Mouse (Mus musculus) CH12.LX (cell line): ENCODE measurements around the gene Rab19. TPM values are rescaled to one million over a fixed set of nuclear protein-coding genes. Genes with fewer than 3 reads are reported as not detected.

Source experiments
- DNase-seq: peaks from one replicate; pipeline ENCODE4 v3.0.0-alpha.2; 2013; ENCODE audit errors: extremely low read depth
- H3K27ac ChIP-seq: 2 replicates; pipeline ENCODE4 v1.5.1; 2012; ENCODE audit warnings: low read depth, mild to moderate bottlenecking, control low read depth, moderate library complexity; ENCODE audit not compliant: insufficient read depth
- H3K27me3 ChIP-seq: replicated peaks from 2 replicates; pipeline ENCODE3; 2012; ENCODE audit warnings: inconsistent platforms
- H3K36me3 ChIP-seq, 2 experiments: replicated peaks in 1 of 2; 2 replicates each; pipeline versions ENCODE3 to v1.6.1; 2012; ENCODE audit warnings: inconsistent platforms in 1 of 2, low read length in 1 of 2, mild to moderate bottlenecking in 1 of 2, mixed read lengths in 1 of 2, moderate library complexity in 1 of 2; ENCODE audit not compliant: control insufficient read depth in 1 of 2, insufficient read depth in 1 of 2
- H3K4me1 ChIP-seq, 2 experiments: 2 replicates each; pipeline ENCODE4 v1.6.1; 2012; ENCODE audit warnings: inconsistent platforms in 1 of 2, moderate library complexity in 1 of 2; ENCODE audit not compliant: insufficient read depth in 2 of 2, control insufficient read depth in 1 of 2
- H3K4me2 ChIP-seq: 2 replicates; pipeline ENCODE4 v1.6.1; 2012; ENCODE audit warnings: low read depth, mild to moderate bottlenecking, control low read depth; ENCODE audit not compliant: poor library complexity, insufficient read depth, severe bottlenecking
- H3K4me3 ChIP-seq, 3 experiments: fragments of 150-350 bp in 1 of 3; sonication (generic) in 1 of 3; replicated peaks in 1 of 3; 2 replicates each; pipeline versions ENCODE3 to v1.5.1; 2011 to 2012; ENCODE audit warnings: low read depth in 2 of 3, low read length in 2 of 3, mild to moderate bottlenecking in 2 of 3, moderate library complexity in 2 of 3, control low read depth in 1 of 3, improper control_type of control experiment in 1 of 3, inconsistent platforms in 1 of 3, mixed read lengths in 1 of 3; ENCODE audit not compliant: poor library complexity in 1 of 3
- H3K79me2 ChIP-seq: replicated peaks from 2 replicates; pipeline ENCODE4 v1.6.1; 2012; ENCODE audit warnings: mild to moderate bottlenecking, moderate library complexity; ENCODE audit not compliant: control insufficient read depth, poor library complexity, insufficient read depth, severe bottlenecking; ENCODE audit errors: extremely low read depth
- H3K9ac ChIP-seq: 2 replicates; pipeline ENCODE4 v1.6.1; 2012; ENCODE audit warnings: low read depth, mild to moderate bottlenecking, control low read depth, moderate library complexity; ENCODE audit not compliant: insufficient read depth
- H3K9me3 ChIP-seq: replicated peaks from 2 replicates; pipeline ENCODE3; 2012; ENCODE audit warnings: low read length, inconsistent platforms, mixed read lengths
- BHLHE40 ChIP-seq: IDR thresholded peaks from 2 replicates; pipeline ENCODE4 v1.6.1; 2011; ENCODE audit warnings: mild to moderate bottlenecking, low read depth, low read length, improper control_type of control experiment
- CHD2 ChIP-seq: IDR thresholded peaks from 2 replicates; pipeline ENCODE4 v1.6.1; 2011; ENCODE audit warnings: low read length, improper control_type of control experiment
- CTCF ChIP-seq, 2 experiments: IDR thresholded peaks in 1 of 2; conservative IDR thresholded peaks in 1 of 2; 2 replicates each; pipeline ENCODE4 v1.5.1; 2011 to 2012; ENCODE audit warnings: low read depth in 2 of 2, low read length in 2 of 2, improper control_type of control experiment in 1 of 2, inconsistent platforms in 1 of 2, mild to moderate bottlenecking in 1 of 2, moderate library complexity in 1 of 2
- EP300 ChIP-seq: IDR thresholded peaks from 2 replicates; pipeline ENCODE4 v1.6.1; 2011; ENCODE audit warnings: low read length, improper control_type of control experiment
- JUN ChIP-seq: IDR thresholded peaks from 2 replicates; pipeline ENCODE4 v1.6.1; 2011; ENCODE audit warnings: low read depth, mild to moderate bottlenecking, low read length, improper control_type of control experiment, moderate library complexity; ENCODE audit not compliant: insufficient read depth
- KAT2A ChIP-seq: IDR thresholded peaks from 2 replicates; pipeline ENCODE4 v1.6.1; 2012; ENCODE audit warnings: low read length, improper control_type of control experiment, inconsistent platforms; ENCODE audit not compliant: insufficient replicate concordance
- MYC ChIP-seq: IDR thresholded peaks from 2 replicates; pipeline ENCODE4 v1.6.1; 2011; ENCODE audit warnings: low read depth, mild to moderate bottlenecking, improper control_type of control experiment, low read length
- SMC3 ChIP-seq: IDR thresholded peaks from 2 replicates; pipeline ENCODE4 v1.6.1; 2011; ENCODE audit warnings: low read depth, low read length, improper control_type of control experiment
- TBP ChIP-seq: conservative IDR thresholded peaks from 2 replicates; pipeline ENCODE4 v1.6.1; 2011; ENCODE audit warnings: low read depth, low read length, improper control_type of control experiment
- UBTF ChIP-seq: IDR thresholded peaks from 2 replicates; pipeline ENCODE4 v1.6.1; 2012; ENCODE audit warnings: low read depth, mild to moderate bottlenecking, inconsistent platforms, low read length, improper control_type of control experiment, moderate library complexity
- USF1 ChIP-seq: IDR thresholded peaks from 2 replicates; pipeline ENCODE4 v1.6.1; 2014; ENCODE audit warnings: low read depth, mild to moderate bottlenecking, inconsistent platforms, low read length, improper control_type of control experiment
- dilution Hi-C: fragments of 300-500 bp; cut with MboI; formaldehyde crosslinking; loops from 2 replicates; pipeline ENCODE4 v1.14.3; 2020; ENCODE audit warnings: low sequenced_read_pairs; ENCODE audit not compliant: extremely low pct_unique_long_range_greater_than_20kb, extremely low pct_ligation_motif_present
- in situ Hi-C: fragments of 300-500 bp; cut with MboI; formaldehyde crosslinking; loops from 3 replicates; pipeline ENCODE4 v1.14.3; 2019; ENCODE audit warnings: low sequenced_read_pairs, low pct_ligation_motif_present, low pct_unique_long_range_greater_than_20kb, mixed read lengths
- polyA plus RNA-seq: library from polyadenylated mRNA; unstranded; fragments of >175 nt; gene quantifications from 2 replicates; pipeline ENCODE4 v1.2.1, GENCODE M21; 2012; ENCODE audit warnings: low read depth; ENCODE audit not compliant: insufficient read length
- total RNA-seq, 2 experiments: library from RNA; depleted of rRNA; stranded (reverse); fragments of 300-350 nt in 1 of 2; fragments of >200 nt in 1 of 2; gene quantifications; 2 replicates each; pipeline ENCODE4 v1.2.3; 2012 to 2014

Rab19 gene
- total and polyA plus RNA-seq, 3 experiments = 0.63 to 3.3 TPM; not detected in 1

DNA sequence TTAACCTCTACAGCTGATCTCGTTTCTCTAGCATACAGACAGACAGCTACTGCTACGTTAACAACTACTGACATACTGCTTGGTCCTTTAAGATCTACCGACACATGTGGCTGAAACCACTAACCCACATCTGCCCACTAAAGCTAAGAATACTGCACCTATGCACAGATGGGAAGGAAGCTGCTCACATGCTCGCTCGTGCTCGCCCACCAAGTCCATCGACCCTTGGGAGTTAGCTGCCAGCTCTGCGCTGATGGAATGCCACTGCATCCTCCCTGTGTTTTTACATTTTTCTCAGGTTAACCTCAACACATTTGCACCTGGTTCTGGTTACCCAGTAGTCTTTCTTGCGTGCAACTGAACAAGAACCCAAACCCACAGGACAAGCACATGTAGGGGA lies 17.4 kb downstream of the Rab19 start:
- peaks cover 21 to 61% of the 10 kb centered on the region in 2 experiments for H3K36me3 ChIP-seq
- peaks cover 7 to 18% of the 10 kb centered on the region in 2 experiments for H3K4me1 ChIP-seq
- H3K4me3 ChIP-seq = no peak overlapping the region
- no peak overlapping the region for H3K9ac ChIP-seq
- TF ChIP-seq BHLHE40 (peak; percentile 95), CHD2 (no peak), MYC (peak; percentile 34; the same call in 1 of the 2 replicates), EP300 (peak; percentile 40)
- TF ChIP-seq, all 38 proteins: peak for 3
- Histone ChIP-seq H3K9me3 (no peaks in the 10 kb centered on the region), H3K27ac (no peak overlapping the region), H3K79me2 (no peaks in the 10 kb centered on the region), H3K27me3 (no peaks in the 10 kb centered on the region), H3K4me2 (no peak overlapping the region)
- dilution Hi-C loops (no loop called here), in situ Hi-C loops (no loop called here)
- peak; percentile 37 for DNase-seq

DNA sequence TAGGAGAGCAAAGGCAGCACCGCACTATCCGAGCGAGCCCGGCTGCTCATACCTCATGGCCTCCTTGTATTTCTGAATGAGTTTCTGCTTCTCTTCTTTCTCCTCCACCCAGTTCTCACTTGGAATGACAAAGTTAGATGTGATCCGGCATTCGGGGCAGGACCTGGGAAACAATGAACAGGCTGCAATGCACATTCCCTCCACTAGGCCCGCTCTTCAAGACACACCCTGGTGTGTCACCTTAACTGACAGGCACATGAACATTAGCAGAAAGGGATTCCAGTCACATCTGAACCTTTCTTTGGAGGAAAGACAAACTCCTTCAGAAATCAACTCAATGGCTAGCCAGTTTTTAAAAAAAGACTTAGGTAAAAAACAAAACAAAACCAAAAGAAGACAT lies 19.4 kb downstream of the Rab19 start:
- no peaks in the 10 kb centered on the region for H3K27me3 ChIP-seq
- H3K4me2 ChIP-seq = no peak overlapping the region
- TF ChIP-seq CTCF (conservative IDR thresholded peaks at IDR 0.05 in 1 of 2, IDR thresholded peaks at IDR 0.05 in 1 of 2; ENCODE audit: low read depth in 2 of 2, low read length in 2 of 2) (peak; percentile 44 to 60), KAT2A (no peak), TBP (no peak)
- TF ChIP-seq, all 38 proteins: peak for 1
- H3K79me2 ChIP-seq = no peaks in the 10 kb centered on the region
- in situ Hi-C loops = no loop called here
- H3K4me3 ChIP-seq = no peak overlapping the region
- dilution Hi-C loops = no loop called here
- no peak for DNase-seq
- no peak overlapping the region for H3K9ac ChIP-seq
- H3K27ac ChIP-seq = no peak overlapping the region
- peaks cover 34 to 76% of the 10 kb centered on the region in 2 experiments for H3K36me3 ChIP-seq
- H3K4me1 ChIP-seq = peaks cover 7 to 18% of the 10 kb centered on the region in 2 experiments
- H3K9me3 ChIP-seq = no peaks in the 10 kb centered on the region

DNA sequence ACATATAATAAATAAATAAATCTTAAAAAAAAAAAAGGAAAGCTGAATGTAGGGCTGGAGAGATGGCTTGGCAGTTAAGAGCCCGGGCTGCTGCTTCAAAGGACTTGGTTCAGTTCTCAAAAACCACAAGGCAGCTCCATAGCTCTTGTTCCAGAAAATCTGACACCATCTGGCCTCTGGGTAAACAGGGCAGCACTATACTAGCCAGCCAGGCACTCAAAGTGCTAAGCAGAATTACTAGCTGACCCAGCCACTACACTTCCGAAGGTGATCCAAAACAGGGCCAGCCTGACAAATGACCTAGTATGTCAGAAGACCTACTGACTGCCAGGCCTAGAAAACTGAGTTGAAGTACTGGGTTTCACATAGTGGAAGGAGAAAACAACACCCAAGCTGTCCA lies 22.2 kb downstream of the Rab19 start:
- in situ Hi-C loops = no loop called here
- dilution Hi-C loops = no loop called here

More for the DNA sequence above, 22.2 kb downstream of the Rab19 start:
- Histone ChIP-seq H3K27ac (no peak overlapping the region), H3K36me3 (peaks cover 45 to 76% of the 10 kb centered on the region in 2 experiments), H3K79me2 (no peaks in the 10 kb centered on the region), H3K4me2 (no peak overlapping the region), H3K9me3 (no peaks in the 10 kb centered on the region), H3K9ac (no peak overlapping the region), H3K27me3 (no peaks in the 10 kb centered on the region), H3K4me3 (no peak overlapping the region), H3K4me1 (peaks cover 10 to 22% of the 10 kb centered on the region in 2 experiments)
- no peak for DNase-seq
- TF ChIP-seq UBTF (no peak), JUN (no peak), USF1 (no peak), SMC3 (no peak)
